Mouse (Mus musculus): Measurements from ENCODE around the gene Nrg4. TPM values are rescaled to one million over a fixed set of nuclear protein-coding genes. Genes with fewer than 3 reads are reported as not detected.

Nrg4 gene
- polyA plus RNA-seq, 1 experiment from 2014 or later: 2.0 TPM

DNA sequence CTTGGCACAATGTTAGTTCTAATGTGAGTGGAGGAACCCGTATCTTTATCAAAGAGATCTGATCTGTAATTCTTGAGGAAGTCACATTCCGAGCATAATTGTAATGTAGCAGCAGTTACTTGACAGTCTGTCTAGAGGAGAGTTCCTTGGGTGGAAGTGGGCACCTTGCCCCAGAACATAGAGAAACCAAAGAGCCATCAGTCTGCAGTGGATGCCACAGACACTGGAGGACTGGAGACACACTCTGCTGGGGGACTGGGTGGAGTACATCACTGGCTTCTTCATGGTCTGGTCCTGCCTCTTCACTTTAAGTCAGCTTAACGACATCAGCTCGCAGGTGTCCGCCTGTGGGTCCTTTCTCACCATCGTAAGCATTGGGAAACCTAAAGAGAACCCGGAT lies 17.5 kb upstream of the Nrg4 start:
- no peak overlapping the region for H3K4me2 ChIP-seq
- H3K9me3 ChIP-seq (replicated peaks): no peaks in the 10 kb centered on the region
- H3K4me1 ChIP-seq (replicated peaks): no peaks in the 10 kb centered on the region
- no peaks in the 10 kb centered on the region for H3K27me3 ChIP-seq (replicated peaks)
- no peak for ATAC-seq (ENCODE audit: insufficient number of reproducible peaks, low FRiP score)
- no peak overlapping the region for H3K9ac ChIP-seq
- H3K27ac ChIP-seq (ENCODE audit: poor library complexity, severe bottlenecking): no peak overlapping the region
- 75% methylated on average over 7 of the region's 7 CpGs for WGBS
- H3K4me3 ChIP-seq: no peak overlapping the region
- no peaks in the 10 kb centered on the region for H3K36me3 ChIP-seq

- Histone ChIP-seq H3K4me2 (peak overlapping the region; percentile 43), H3K4me1 (replicated peaks) (peaks cover 7% of the 10 kb centered on the region; the same call in 1 of the 2 replicates), H3K9me3 (replicated peaks) (no peaks in the 10 kb centered on the region), H3K27me3 (replicated peaks) (peaks cover 41% of the 10 kb centered on the region), H3K4me3 (no peak overlapping the region), H3K36me3 (no peaks in the 10 kb centered on the region), H3K27ac (ENCODE audit: poor library complexity, severe bottlenecking) (no peak overlapping the region), H3K9ac (no peak overlapping the region)
- no peak for ATAC-seq (ENCODE audit: insufficient number of reproducible peaks, low FRiP score)
- 34% methylated on average over 7 of the region's 7 CpGs for WGBS
Observed at GRCm38 (mm10) chr9:55332949-55333348, 6.3 kb upstream of the Nrg4 start.

DNA sequence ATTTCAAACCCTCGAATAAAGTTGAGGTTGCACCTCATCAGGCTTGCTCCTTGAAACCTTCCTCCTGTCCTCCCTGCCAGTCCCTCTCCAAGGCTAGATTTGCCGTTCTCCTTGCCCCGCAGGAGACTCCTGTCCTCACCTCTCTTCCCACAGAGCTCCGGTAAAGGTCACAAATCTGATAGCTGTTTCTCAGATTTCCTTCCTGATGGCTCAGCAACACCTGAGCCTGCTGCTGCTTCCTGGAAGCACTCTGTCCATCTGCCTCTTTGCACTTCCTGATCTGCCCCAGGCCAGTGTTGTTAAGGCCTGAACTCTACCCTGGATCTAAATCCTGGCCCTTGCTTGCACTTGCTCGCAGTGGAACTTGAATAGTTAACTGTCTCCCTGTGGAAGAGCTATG lies 5.8 kb upstream of the Nrg4 start:
- Histone ChIP-seq H3K4me2 (peak overlapping the region; percentile 43; the same call in 1 of the 2 replicates), H3K9ac (no peak overlapping the region), H3K36me3 (no peaks in the 10 kb centered on the region), H3K9me3 (replicated peaks) (no peaks in the 10 kb centered on the region), H3K27me3 (replicated peaks) (peaks cover 43% of the 10 kb centered on the region), H3K4me1 (replicated peaks) (peaks cover 7% of the 10 kb centered on the region; the same call in 1 of the 2 replicates), H3K27ac (ENCODE audit: poor library complexity, severe bottlenecking) (no peak overlapping the region), H3K4me3 (no peak overlapping the region)
- WGBS: 32% methylated on average over 5 of the region's 5 CpGs
- no peak for ATAC-seq (ENCODE audit: insufficient number of reproducible peaks, low FRiP score)

DNA sequence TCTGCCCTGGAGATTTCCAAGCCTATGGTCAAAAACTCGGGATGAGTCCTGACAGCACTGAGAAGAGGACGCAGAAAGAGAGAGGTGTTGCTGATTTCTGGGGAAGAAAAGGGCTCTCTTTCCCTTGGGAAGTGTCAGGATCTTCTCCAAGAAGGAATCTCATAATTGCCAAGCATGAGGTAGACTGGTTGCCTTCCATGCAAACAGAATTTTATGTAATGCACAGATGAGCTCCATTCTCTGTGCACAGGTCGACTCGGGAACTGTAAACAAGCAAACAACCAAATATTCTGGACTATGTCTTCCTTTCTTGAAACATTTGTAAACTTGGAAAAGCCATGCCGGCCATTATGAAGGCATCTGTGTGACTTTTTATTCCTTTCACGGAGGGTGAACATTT lies 2.8 kb upstream of the Nrg4 start:
- no peak overlapping the region for H3K27ac ChIP-seq (ENCODE audit: poor library complexity, severe bottlenecking)
- no peaks in the 10 kb centered on the region for H3K9me3 ChIP-seq (replicated peaks)
- 70% methylated on average over 6 of the region's 6 CpGs for WGBS
- peaks cover 12% of the 10 kb centered on the region for H3K4me1 ChIP-seq (replicated peaks)
- H3K27me3 ChIP-seq (replicated peaks): peaks cover 59% of the 10 kb centered on the region
- H3K36me3 ChIP-seq: no peaks in the 10 kb centered on the region
- H3K4me2 ChIP-seq: no peak overlapping the region
- no peak overlapping the region for H3K4me3 ChIP-seq
- H3K9ac ChIP-seq: no peak overlapping the region
- no peak for ATAC-seq (ENCODE audit: insufficient number of reproducible peaks, low FRiP score)

DNA sequence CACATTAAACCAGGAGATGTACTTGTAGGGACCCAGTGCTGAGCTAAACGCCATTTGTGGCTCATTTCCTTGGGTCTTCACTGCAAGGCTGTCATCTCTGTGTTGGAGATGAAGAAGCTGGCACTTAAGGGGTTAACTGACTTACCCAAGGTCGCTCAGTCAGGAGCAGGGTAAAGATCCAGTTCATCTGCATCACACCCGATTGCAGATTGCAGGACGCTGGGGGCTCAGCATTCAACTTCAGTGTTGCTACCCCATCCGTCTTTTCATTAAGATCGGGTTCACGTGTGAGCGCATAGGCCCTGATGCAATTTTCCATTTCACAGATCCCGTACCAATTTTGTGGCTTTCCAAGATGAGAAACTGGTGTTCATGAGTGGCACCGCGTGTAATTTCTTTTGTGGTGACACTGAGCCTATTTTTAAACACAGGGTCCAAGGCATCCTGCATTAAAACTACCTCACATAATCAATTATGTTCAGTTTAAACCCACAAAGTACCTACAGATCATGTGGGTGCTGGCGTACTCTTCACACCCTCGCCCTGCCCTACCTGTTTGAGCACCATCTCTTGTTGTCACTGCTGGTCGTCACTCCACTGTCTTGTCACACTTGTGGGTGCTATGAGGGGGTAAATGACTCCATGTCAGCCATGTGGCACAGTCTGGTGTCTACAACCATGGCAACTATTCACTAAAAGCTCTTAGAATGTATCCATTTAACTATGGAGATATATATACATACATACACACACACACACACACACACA lies 1.7 kb upstream of the Nrg4 start:
- H3K9ac ChIP-seq: no peak overlapping the region
- peaks cover 12% of the 10 kb centered on the region for H3K4me1 ChIP-seq (replicated peaks)
- H3K36me3 ChIP-seq: no peaks in the 10 kb centered on the region
- H3K27me3 ChIP-seq (replicated peaks): peaks cover 67% of the 10 kb centered on the region
- no peak for ATAC-seq (ENCODE audit: insufficient number of reproducible peaks, low FRiP score)
- H3K4me3 ChIP-seq: no peak overlapping the region
- 24% methylated on average over 14 of the region's 14 CpGs for WGBS
- H3K9me3 ChIP-seq (replicated peaks): no peaks in the 10 kb centered on the region
- no peak overlapping the region for H3K4me2 ChIP-seq
- H3K27ac ChIP-seq (ENCODE audit: poor library complexity, severe bottlenecking): no peak overlapping the region

DNA sequence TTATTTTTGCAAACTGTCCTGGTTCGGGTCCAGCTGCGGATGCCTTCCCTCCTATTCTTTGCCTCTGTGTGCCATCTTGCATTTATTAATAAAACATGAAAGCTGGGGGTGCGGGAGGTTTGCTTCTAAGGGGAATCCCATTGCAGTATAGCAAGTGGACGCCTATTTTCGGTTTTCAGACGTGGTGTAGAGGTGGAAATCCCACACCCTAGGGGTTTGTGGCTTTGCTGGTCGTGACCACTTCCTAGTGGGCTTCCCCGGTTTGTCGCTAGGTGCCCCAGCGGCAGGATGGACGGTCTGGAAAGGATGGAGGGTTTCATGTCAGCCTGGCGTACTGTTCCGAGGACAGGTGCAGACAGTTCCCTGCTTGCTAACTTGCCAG lies 581 bp upstream of the Nrg4 start:
- H3K27me3 ChIP-seq (replicated peaks): peaks cover 67% of the 10 kb centered on the region
- 1% methylated on average over 13 of the region's 13 CpGs for WGBS
- no peak; the same call in 1 of the 2 replicates for ATAC-seq (ENCODE audit: insufficient number of reproducible peaks, low FRiP score)
- H3K36me3 ChIP-seq: no peaks in the 10 kb centered on the region
- H3K4me1 ChIP-seq (replicated peaks): peaks cover 5% of the 10 kb centered on the region
- peak overlapping the region; percentile 85 for H3K4me3 ChIP-seq
- no peak overlapping the region for H3K27ac ChIP-seq (ENCODE audit: poor library complexity, severe bottlenecking)
- no peaks in the 10 kb centered on the region for H3K9me3 ChIP-seq (replicated peaks)
- peak overlapping the region; percentile 86 for H3K9ac ChIP-seq
- H3K4me2 ChIP-seq: peak overlapping the region; percentile 96

- Histone ChIP-seq H3K4me2 (peak overlapping the region; percentile 96), H3K27ac (ENCODE audit: poor library complexity, severe bottlenecking) (no peak overlapping the region), H3K27me3 (replicated peaks) (peaks cover 53% of the 10 kb centered on the region), H3K4me1 (replicated peaks) (peaks cover 5% of the 10 kb centered on the region; the same call in 1 of the 2 replicates), H3K4me3 (peak overlapping the region; percentile 85), H3K9me3 (replicated peaks) (no peaks in the 10 kb centered on the region), H3K36me3 (no peaks in the 10 kb centered on the region), H3K9ac (peak overlapping the region; percentile 86)
- whole genome bisulfite sequencing: 16% methylated on average over 18 of the region's 18 CpGs
- peak; percentile 62 for ATAC-seq (ENCODE audit: insufficient number of reproducible peaks, low FRiP score)
Observed at GRCm38 (mm10) chr9:55325564-55326514, 805 bp downstream of the Nrg4 start.

- no peak for ATAC-seq (ENCODE audit: insufficient number of reproducible peaks, low FRiP score)
- WGBS: 46% methylated on average over 1 of the region's 1 CpGs
- Histone ChIP-seq H3K27ac (ENCODE audit: poor library complexity, severe bottlenecking) (no peak overlapping the region), H3K4me1 (replicated peaks) (peaks cover 5% of the 10 kb centered on the region; the same call in 1 of the 2 replicates), H3K27me3 (replicated peaks) (peaks cover 48% of the 10 kb centered on the region), H3K9me3 (replicated peaks) (no peaks in the 10 kb centered on the region), H3K4me3 (no peak overlapping the region), H3K9ac (no peak overlapping the region), H3K36me3 (no peaks in the 10 kb centered on the region), H3K4me2 (no peak overlapping the region)
Observed at GRCm38 (mm10) chr9:55325061-55325460, 1.6 kb downstream of the Nrg4 start.

- H3K4me2 ChIP-seq: no peak overlapping the region
- peaks cover 5% of the 10 kb centered on the region; the same call in 1 of the 2 replicates for H3K4me1 ChIP-seq (replicated peaks)
- 51% methylated on average over 10 of the region's 10 CpGs for WGBS
- H3K27me3 ChIP-seq (replicated peaks): peaks cover 46% of the 10 kb centered on the region
- no peaks in the 10 kb centered on the region for H3K36me3 ChIP-seq
- ATAC-seq (ENCODE audit: insufficient number of reproducible peaks, low FRiP score): no peak
- H3K9me3 ChIP-seq (replicated peaks): no peaks in the 10 kb centered on the region
- no peak overlapping the region for H3K4me3 ChIP-seq
- H3K9ac ChIP-seq: no peak overlapping the region
- H3K27ac ChIP-seq (ENCODE audit: poor library complexity, severe bottlenecking): no peak overlapping the region
Observed at GRCm38 (mm10) chr9:55324516-55324915, 2.1 kb downstream of the Nrg4 start.

GRCm38 (mm10) chr9:55324085-55324484 lies 2.6 kb downstream of the Nrg4 start:
- Histone ChIP-seq H3K9me3 (replicated peaks) (no peaks in the 10 kb centered on the region), H3K36me3 (no peaks in the 10 kb centered on the region), H3K4me3 (no peak overlapping the region), H3K27ac (ENCODE audit: poor library complexity, severe bottlenecking) (no peak overlapping the region), H3K9ac (no peak overlapping the region), H3K27me3 (replicated peaks) (peaks cover 42% of the 10 kb centered on the region), H3K4me2 (no peak overlapping the region), H3K4me1 (replicated peaks) (peaks cover 5% of the 10 kb centered on the region; the same call in 1 of the 2 replicates)
- 49% methylated on average over 8 of the region's 8 CpGs for WGBS
- no peak for ATAC-seq (ENCODE audit: insufficient number of reproducible peaks, low FRiP score)

- H3K27me3 ChIP-seq (replicated peaks): peaks cover 30% of the 10 kb centered on the region
- WGBS: 60% methylated on average over 1 of the region's 1 CpGs
Observed at GRCm38 (mm10) chr9:55322641-55323040, 4.0 kb downstream of the Nrg4 start.

More at GRCm38 (mm10) chr9:55322641-55323040, 4.0 kb downstream of the Nrg4 start:
- no peak overlapping the region for H3K4me2 ChIP-seq
- ATAC-seq (ENCODE audit: insufficient number of reproducible peaks, low FRiP score): no peak
- no peaks in the 10 kb centered on the region for H3K36me3 ChIP-seq
- no peaks in the 10 kb centered on the region for H3K9me3 ChIP-seq (replicated peaks)
- no peak overlapping the region for H3K27ac ChIP-seq (ENCODE audit: poor library complexity, severe bottlenecking)
- no peak overlapping the region for H3K9ac ChIP-seq
- H3K4me3 ChIP-seq: no peak overlapping the region
- H3K4me1 ChIP-seq (replicated peaks): peaks cover 5% of the 10 kb centered on the region; the same call in 1 of the 2 replicates

Measured in heart, embryonic 12.5 days (tissue).